8 mouse cellular contexts compared by ENCODE assay signal in the genomic region with DNA sequence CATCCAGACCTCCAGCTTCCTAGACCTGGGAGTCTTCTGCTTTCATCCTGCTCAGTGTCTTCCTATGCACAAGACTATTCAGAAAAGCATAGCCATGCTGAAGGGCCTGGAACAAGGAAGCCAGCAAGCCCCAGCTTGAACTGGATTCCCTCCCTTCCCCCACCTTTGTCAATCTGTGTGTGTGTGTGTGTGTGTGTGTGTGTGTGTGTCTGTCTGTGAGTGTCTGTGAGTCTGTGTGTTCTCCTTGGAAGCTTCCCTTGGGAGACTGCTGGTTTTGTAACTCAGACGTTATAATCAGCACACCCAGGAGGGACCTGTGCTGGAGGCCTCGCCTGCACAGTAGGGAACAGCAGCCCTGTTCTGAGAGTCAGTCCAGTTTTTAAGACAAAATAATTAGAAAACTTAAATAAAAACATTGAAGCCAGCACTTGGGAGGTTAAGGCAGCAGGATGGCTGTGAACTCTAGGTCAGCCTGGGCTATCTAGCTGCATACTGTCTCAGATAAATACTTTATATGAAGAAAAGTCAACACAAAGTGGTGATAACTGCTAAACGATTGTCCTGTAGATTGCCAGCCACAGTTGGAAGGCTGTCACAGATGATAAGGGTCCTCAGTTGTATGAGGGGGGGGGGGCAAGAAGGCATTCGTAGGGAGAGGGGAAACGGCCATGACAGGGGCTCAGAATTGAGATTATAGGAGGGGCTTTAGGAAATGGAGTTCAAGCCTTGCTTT. TPM values are rescaled to one million over a fixed set of nuclear protein-coding genes. Genes with fewer than 3 reads are reported as not detected.
DNase-seq lines count a peak whose midpoint lies in the region; ATAC-seq and TF ChIP-seq lines count a peak whose summit lies in the region.

No protein-coding gene starts in this region.

- no peak for TF ChIP-seq CTCF in lung, adult 2 months (IDR thresholded peaks at IDR 0.05; ENCODE audit: insufficient read depth, low read length)

- H3K4me1 ChIP-seq in lung, embryonic 16.5 days (replicated peaks; ENCODE audit: control insufficient read depth, insufficient read depth, low read length): peaks cover 34% of the 10 kb centered on the region
- peaks cover 12% of the 10 kb centered on the region for H3K4me1 ChIP-seq in lung, adult 2 months (ENCODE audit: control insufficient read depth, insufficient read depth, low read length)
- H3K4me1 ChIP-seq in forebrain, embryonic 13.5 days: peaks cover 44% of the 10 kb centered on the region
- H3K4me1 ChIP-seq in limb, embryonic 15.5 days: peaks cover 46% of the 10 kb centered on the region
- H3K4me1 ChIP-seq in stomach, embryonic 14.5 days (ENCODE audit: control insufficient read depth, insufficient read depth, low read length): peaks cover 18% of the 10 kb centered on the region

- no peaks in the 10 kb centered on the region for H3K27me3 ChIP-seq in lung, embryonic 16.5 days (ENCODE audit: control insufficient read depth, insufficient read depth, low read depth, low read length)
- H3K27me3 ChIP-seq in forebrain, embryonic 13.5 days: peaks cover 7% of the 10 kb centered on the region; the same call in 1 of the 2 replicates
- H3K27me3 ChIP-seq in limb, embryonic 15.5 days: no peaks in the 10 kb centered on the region
- H3K27me3 ChIP-seq in stomach, embryonic 14.5 days (ENCODE audit: control insufficient read depth, insufficient read depth, low read length): no peaks in the 10 kb centered on the region

- 0 out of 2 replicates have a peak overlapping the region, but pooled peaks have one; percentile 24 for H3K27ac ChIP-seq in lung, embryonic 16.5 days (ENCODE audit: low read length)
- 0 out of 2 replicates have a peak overlapping the region, but pooled peaks have one; percentile 19 for H3K27ac ChIP-seq in forebrain, embryonic 13.5 days
- H3K27ac ChIP-seq in limb, embryonic 15.5 days: peak overlapping the region; percentile 27; the same call in 1 of the 2 replicates
- peak overlapping the region; percentile 28; the same call in 1 of the 2 replicates for H3K27ac ChIP-seq in stomach, embryonic 14.5 days (ENCODE audit: low read length)

- H3K9me3 ChIP-seq in lung, embryonic 16.5 days (ENCODE audit: control insufficient read depth, low read length): no peaks in the 10 kb centered on the region
- no peaks in the 10 kb centered on the region for H3K9me3 ChIP-seq in forebrain, embryonic 13.5 days (replicated peaks)
- H3K9me3 ChIP-seq in limb, embryonic 15.5 days: no peaks in the 10 kb centered on the region
- no peaks in the 10 kb centered on the region for H3K9me3 ChIP-seq in stomach, embryonic 14.5 days (ENCODE audit: control insufficient read depth, low read depth, low read length)

- peak overlapping the region; percentile 68 for H3K4me2 ChIP-seq in lung, embryonic 16.5 days (ENCODE audit: low read depth, low read length)
- H3K4me2 ChIP-seq in forebrain, embryonic 13.5 days: peak overlapping the region; percentile 96
- H3K4me2 ChIP-seq in limb, embryonic 15.5 days: peak overlapping the region; percentile 60; the same call in 1 of the 2 replicates
- peak overlapping the region; percentile 85 for H3K4me2 ChIP-seq in stomach, embryonic 14.5 days (replicated peaks; ENCODE audit: low read depth, low read length)

- DNase-seq in lung, adult 2 months: no peak
- no peak for DNase-seq in spleen, adult 12 weeks (ENCODE audit: low spot score)
- DNase-seq in embryo, embryonic 9.5 days (ENCODE audit: extremely low spot score): no peak
- DNase-seq in embryo, embryonic 11 days: no peak

- peak overlapping the region; percentile 7 for H3K4me3 ChIP-seq in lung, embryonic 16.5 days (ENCODE audit: low read length)
- no peak overlapping the region for H3K4me3 ChIP-seq in lung, adult 2 months (replicated peaks; ENCODE audit: extremely low read depth, low read depth, low read length)
- peak overlapping the region; percentile 96 for H3K4me3 ChIP-seq in forebrain, embryonic 13.5 days
- H3K4me3 ChIP-seq in limb, embryonic 15.5 days: peak overlapping the region; percentile 13
- H3K4me3 ChIP-seq in stomach, embryonic 14.5 days (ENCODE audit: low read depth, low read length): peak overlapping the region; percentile 80; the same call in 1 of the 2 replicates

- H3K36me3 ChIP-seq in lung, embryonic 16.5 days (ENCODE audit: control insufficient read depth, insufficient read depth, low read length): peaks cover 6% of the 10 kb centered on the region
- peaks cover 39% of the 10 kb centered on the region for H3K36me3 ChIP-seq in forebrain, embryonic 13.5 days (ENCODE audit: poor library complexity, severe bottlenecking)
- peaks cover 34% of the 10 kb centered on the region for H3K36me3 ChIP-seq in limb, embryonic 15.5 days
- H3K36me3 ChIP-seq in stomach, embryonic 14.5 days (ENCODE audit: control insufficient read depth, insufficient read depth, low read length): peaks cover 21% of the 10 kb centered on the region

- no peak for ATAC-seq in lung, embryonic 16.5 days (ENCODE audit: low read depth)
- ATAC-seq in forebrain, embryonic 13.5 days: no peak
- ATAC-seq in limb, embryonic 15.5 days (ENCODE audit: insufficient number of reproducible peaks, low FRiP score, low TSS enrichment, low read depth): no peak
- ATAC-seq in stomach, embryonic 14.5 days (ENCODE audit: insufficient number of reproducible peaks, insufficient read depth, low FRiP score, low read depth): no peak

- 21% methylated on average over 5 of the region's 5 CpGs for WGBS in lung, embryonic 16.5 days
- 22% methylated on average over 5 of the region's 5 CpGs for WGBS in lung, adult 2 months
- WGBS in forebrain, embryonic 13.5 days: 70% methylated on average over 5 of the region's 5 CpGs
- WGBS in limb, embryonic 15.5 days: 63% methylated on average over 5 of the region's 5 CpGs
- 47% methylated on average over 5 of the region's 5 CpGs for WGBS in stomach, embryonic 14.5 days

- TF ChIP-seq POLR2A in lung, adult 2 months (IDR thresholded peaks at IDR 0.05; ENCODE audit: borderline replicate concordance, extremely low read depth, low read depth, low read length): no peak

- 0 out of 2 replicates have a peak overlapping the region, but pooled peaks have one; percentile 0 for H3K9ac ChIP-seq in lung, embryonic 16.5 days (ENCODE audit: low read length)
- H3K9ac ChIP-seq in forebrain, embryonic 13.5 days: peak overlapping the region; percentile 55
- H3K9ac ChIP-seq in limb, embryonic 15.5 days: no peak overlapping the region
- no peak overlapping the region for H3K9ac ChIP-seq in stomach, embryonic 14.5 days (replicated peaks; ENCODE audit: low read depth, low read length)

RNA-seq across cellular contexts. Expression of gene Ubald2, which starts 2.3 kb away (rescaled TPM):
- 41.3 and 43.2 TPM in 2 replicates for polyA plus RNA-seq in lung, embryonic 16.5 days (2015; fragmentation: Nextera tagmentation; extraction: Ambion mirVana)
- polyA plus RNA-seq in lung, adult 2 months (2012; rRNA removed): 159 and 160 TPM in 2 replicates
- polyA plus RNA-seq in forebrain, embryonic 13.5 days (2015; fragmentation: Nextera tagmentation; extraction: Ambion mirVana): 45.5 and 58.2 TPM in 2 replicates
- polyA plus RNA-seq in limb, embryonic 15.5 days (2015; fragmentation: Nextera tagmentation; extraction: Ambion mirVana): 25.9 and 26.6 TPM in 2 replicates
- 56.1 and 60.7 TPM in 2 replicates for polyA plus RNA-seq in stomach, embryonic 14.5 days (2014; fragmentation: Nextera tagmentation; extraction: Ambion mirVana)

RNA-seq across cellular contexts. Expression of gene Rnf157, which starts 23.3 kb away (rescaled TPM):
- polyA plus RNA-seq in lung, embryonic 16.5 days (2015; fragmentation: Nextera tagmentation; extraction: Ambion mirVana): 3.5 and 4.0 TPM in 2 replicates
- 3.0 and 3.6 TPM in 2 replicates for polyA plus RNA-seq in lung, adult 2 months (2012; rRNA removed)
- 18.1 and 20.6 TPM in 2 replicates for polyA plus RNA-seq in forebrain, embryonic 13.5 days (2015; fragmentation: Nextera tagmentation; extraction: Ambion mirVana)
- 9.9 and 12.3 TPM in 2 replicates for polyA plus RNA-seq in limb, embryonic 15.5 days (2015; fragmentation: Nextera tagmentation; extraction: Ambion mirVana)
- polyA plus RNA-seq in stomach, embryonic 14.5 days (2014; fragmentation: Nextera tagmentation; extraction: Ambion mirVana): 9.8 and 12.8 TPM in 2 replicates

RNA-seq across cellular contexts. Expression of gene Qrich2, which starts 29.9 kb away (rescaled TPM):
- polyA plus RNA-seq in lung, embryonic 16.5 days (2015; fragmentation: Nextera tagmentation; extraction: Ambion mirVana): 0.26 TPM in 1 of 2 replicates, not detected in the other
- polyA plus RNA-seq in lung, adult 2 months (2012; rRNA removed): 0.11 and 0.18 TPM in 2 replicates
- 0.09 TPM in 1 of 2 replicates, not detected in the other for polyA plus RNA-seq in forebrain, embryonic 13.5 days (2015; fragmentation: Nextera tagmentation; extraction: Ambion mirVana)
- polyA plus RNA-seq in limb, embryonic 15.5 days (2015; fragmentation: Nextera tagmentation; extraction: Ambion mirVana): 0.09 and 0.15 TPM in 2 replicates
- polyA plus RNA-seq in stomach, embryonic 14.5 days (2014; fragmentation: Nextera tagmentation; extraction: Ambion mirVana): 0.22 TPM in 1 of 2 replicates, not detected in the other

RNA-seq across cellular contexts. Expression of gene Prpsap1, which starts 57.8 kb away (rescaled TPM):
- polyA plus RNA-seq in lung, embryonic 16.5 days (2015; fragmentation: Nextera tagmentation; extraction: Ambion mirVana): 167 and 177 TPM in 2 replicates
- polyA plus RNA-seq in lung, adult 2 months (2012; rRNA removed): 82.4 and 92.0 TPM in 2 replicates
- polyA plus RNA-seq in forebrain, embryonic 13.5 days (2015; fragmentation: Nextera tagmentation; extraction: Ambion mirVana): 178 and 184 TPM in 2 replicates
- 134 and 138 TPM in 2 replicates for polyA plus RNA-seq in limb, embryonic 15.5 days (2015; fragmentation: Nextera tagmentation; extraction: Ambion mirVana)
- 216 and 218 TPM in 2 replicates for polyA plus RNA-seq in stomach, embryonic 14.5 days (2014; fragmentation: Nextera tagmentation; extraction: Ambion mirVana)

Comparison
In these comparisons a context has a peak if more than half of its experiments do, and no peak if none do; other contexts are left out.
1. H3K9ac ChIP-seq: peak in lung, embryonic 16.5 days (single experiment) and forebrain, embryonic 13.5 days (single experiment); none in limb, embryonic 15.5 days (single experiment) and stomach, embryonic 14.5 days (single experiment).
2. Peak in every context shown above with its lines, with median percentiles within 50 percentile points of each other: H3K27ac ChIP-seq and H3K4me2 ChIP-seq.